Mouse (Mus musculus) G1E (cell line): ENCODE data around the gene Cask. TPM values are rescaled to one million over a fixed set of nuclear protein-coding genes. Genes with fewer than 3 reads are reported as not detected.

Experiments used
- ATAC-seq: 2 replicates; pipeline ENCODE4 v1.8.0; 2016; ENCODE audit warnings: mild to moderate bottlenecking; ENCODE audit not compliant: insufficient number of reproducible peaks, poor library complexity, low FRiP score, severe bottlenecking; ENCODE audit errors: extremely low read depth
- DNase-seq: peaks from one replicate; pipeline ENCODE4 v3.0.0; 2012; ENCODE audit warnings: low spot score
- H3K27me3 ChIP-seq: 2 replicates; pipeline ENCODE4 v1.6.1; 2012; ENCODE audit warnings: mild to moderate bottlenecking, low read length, inconsistent platforms; ENCODE audit not compliant: insufficient read depth
- H3K36me3 ChIP-seq: replicated peaks from 2 replicates; pipeline ENCODE3; 2012; ENCODE audit warnings: mild to moderate bottlenecking, inconsistent platforms
- H3K4me1 ChIP-seq: 2 replicates; pipeline ENCODE4 v1.6.1; 2012; ENCODE audit warnings: low read depth, low read length, inconsistent platforms, mixed read lengths; ENCODE audit not compliant: insufficient read depth
- H3K4me3 ChIP-seq: 2 replicates; pipeline ENCODE4 v1.5.1; 2012; ENCODE audit warnings: low read depth, mild to moderate bottlenecking, inconsistent platforms, low read length, moderate library complexity, mixed read lengths
- H3K9me3 ChIP-seq: replicated peaks from 2 replicates; pipeline ENCODE4 v1.6.1; 2012; ENCODE audit warnings: inconsistent platforms
- CTCF ChIP-seq: IDR thresholded peaks from 2 replicates; pipeline ENCODE4 v1.5.1; 2012; ENCODE audit warnings: low read depth, low read length, inconsistent platforms, mixed read lengths
- GATA1 ChIP-seq: IDR thresholded peaks from 2 replicates; pipeline ENCODE4 v1.6.1; 2012; ENCODE audit warnings: borderline replicate concordance, low read length, inconsistent platforms, mixed read lengths
- GATA2 ChIP-seq: IDR thresholded peaks from 2 replicates; pipeline ENCODE4 v1.6.1; 2012; ENCODE audit warnings: low read depth, low read length, inconsistent platforms, borderline replicate concordance
- POLR2AphosphoS5 ChIP-seq: IDR thresholded peaks from 2 replicates; pipeline ENCODE4 v1.6.1; 2012; ENCODE audit warnings: low read depth, low read length, inconsistent platforms; ENCODE audit not compliant: insufficient replicate concordance
- TAL1 ChIP-seq: conservative IDR thresholded peaks from 2 replicates; pipeline ENCODE4 v1.6.1; 2012; ENCODE audit warnings: low read depth, low read length, inconsistent platforms, mixed read lengths
- polyA plus RNA-seq: library from polyadenylated mRNA; stranded (reverse); fragments of >175 nt; gene quantifications from 2 replicates; pipeline ENCODE4 v1.2.3, GENCODE M21; 2012
- total RNA-seq, 2 experiments: library from RNA; stranded (forward) in 1 of 2; stranded (reverse) in 1 of 2; fragments of 200-1000 nt in 1 of 2; fragments of >200 nt in 1 of 2; fragmentation: Nextera tagmentation in 1 of 2; gene quantifications; 2 replicates each; pipeline ENCODE4 v1.2.3; 2014 to 2017

The Cask gene
- total and polyA plus RNA-seq, 3 experiments: 0.05 TPM; not detected in 2

- Histone ChIP-seq H3K27me3 (no peaks in the 10 kb centered on the region), H3K4me3 (no peak overlapping the region), H3K9me3 (no peaks in the 10 kb centered on the region), H3K36me3 (no peaks in the 10 kb centered on the region), H3K4me1 (peaks cover 2% of the 10 kb centered on the region; the same call in 1 of the 2 replicates)
- DNase-seq: no peak
- ATAC-seq: no peak
- TF ChIP-seq TAL1 (no peak), POLR2AphosphoS5 (no peak), GATA1 (no peak), GATA2 (no peak), CTCF (no peak)
Measured at GRCm38 (mm10) chrX:13691865-13692264, 159.3 kb downstream of the Cask start.

DNA sequence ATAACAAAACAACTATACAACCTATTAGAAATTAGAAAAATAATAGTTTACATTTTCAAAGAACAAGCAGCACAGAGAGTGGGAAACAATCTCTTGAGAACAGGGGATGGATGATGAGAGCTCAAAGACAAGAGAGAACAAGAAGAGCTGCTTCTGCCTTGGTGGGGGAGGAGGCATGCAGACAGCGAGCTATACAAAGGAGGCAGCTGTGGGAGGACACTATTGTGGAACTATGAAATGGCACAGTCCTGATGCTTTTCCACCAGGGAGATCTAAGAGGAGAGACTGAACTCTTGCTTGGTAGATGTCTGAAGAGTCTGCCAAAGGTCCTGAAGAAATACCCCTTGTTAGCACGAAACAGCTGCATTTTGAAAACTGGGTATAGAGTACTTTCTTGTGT is 162.8 kb downstream of the Cask start:
- DNase-seq (no peak), ATAC-seq (no peak)
- no peaks in the 10 kb centered on the region for H3K27me3 ChIP-seq
- H3K4me3 ChIP-seq: no peak overlapping the region
- no peak for TF ChIP-seq POLR2AphosphoS5
- no peak for TF ChIP-seq TAL1
- TF ChIP-seq GATA2: no peak
- no peak for TF ChIP-seq GATA1
- no peak for TF ChIP-seq CTCF
- H3K36me3 ChIP-seq: no peaks in the 10 kb centered on the region
- H3K4me1 ChIP-seq: peaks cover 2% of the 10 kb centered on the region; the same call in 1 of the 2 replicates
- no peaks in the 10 kb centered on the region for H3K9me3 ChIP-seq

GRCm38 (mm10) chrX:13686589-13686988 is 164.6 kb downstream of the Cask start:
- Histone ChIP-seq H3K27me3 (no peaks in the 10 kb centered on the region), H3K4me3 (no peak overlapping the region), H3K36me3 (no peaks in the 10 kb centered on the region), H3K9me3 (no peaks in the 10 kb centered on the region), H3K4me1 (peaks cover 2% of the 10 kb centered on the region; the same call in 1 of the 2 replicates)
- TF ChIP-seq TAL1 (no peak), POLR2AphosphoS5 (no peak), GATA1 (no peak), CTCF (no peak), GATA2 (no peak)
- DNase-seq (no peak), ATAC-seq (no peak)

- H3K4me1 ChIP-seq: no peaks in the 10 kb centered on the region; the same call in 1 of the 2 replicates
- H3K36me3 ChIP-seq: no peaks in the 10 kb centered on the region
- no peaks in the 10 kb centered on the region for H3K9me3 ChIP-seq
- no peak for TF ChIP-seq GATA2
- TF ChIP-seq POLR2AphosphoS5: no peak
- TF ChIP-seq TAL1: no peak
- no peak for TF ChIP-seq CTCF
- TF ChIP-seq GATA1: no peak
- no peaks in the 10 kb centered on the region for H3K27me3 ChIP-seq
- DNase-seq (no peak), ATAC-seq (no peak)
- no peak overlapping the region for H3K4me3 ChIP-seq
Measured at GRCm38 (mm10) chrX:13681748-13682147, 169.4 kb downstream of the Cask start.

- Histone ChIP-seq H3K27me3 (no peaks in the 10 kb centered on the region), H3K4me1 (peaks cover 12% of the 10 kb centered on the region), H3K4me3 (no peak overlapping the region), H3K36me3 (no peaks in the 10 kb centered on the region), H3K9me3 (no peaks in the 10 kb centered on the region)
- ATAC-seq (no peak), DNase-seq (no peak)
- TF ChIP-seq POLR2AphosphoS5 (no peak), GATA2 (no peak), CTCF (no peak), TAL1 (no peak)
Measured at GRCm38 (mm10) chrX:13673001-13673400, 178.2 kb downstream of the Cask start.

GRCm38 (mm10) chrX:13670342-13670741 is 180.8 kb downstream of the Cask start:
- ATAC-seq: no peak
- no peak for DNase-seq
- no peak for TF ChIP-seq GATA2
- no peak for TF ChIP-seq GATA1
- H3K36me3 ChIP-seq: no peaks in the 10 kb centered on the region
- no peak overlapping the region for H3K4me3 ChIP-seq
- H3K9me3 ChIP-seq: no peaks in the 10 kb centered on the region
- H3K27me3 ChIP-seq: no peaks in the 10 kb centered on the region
- peaks cover 17% of the 10 kb centered on the region for H3K4me1 ChIP-seq

DNA sequence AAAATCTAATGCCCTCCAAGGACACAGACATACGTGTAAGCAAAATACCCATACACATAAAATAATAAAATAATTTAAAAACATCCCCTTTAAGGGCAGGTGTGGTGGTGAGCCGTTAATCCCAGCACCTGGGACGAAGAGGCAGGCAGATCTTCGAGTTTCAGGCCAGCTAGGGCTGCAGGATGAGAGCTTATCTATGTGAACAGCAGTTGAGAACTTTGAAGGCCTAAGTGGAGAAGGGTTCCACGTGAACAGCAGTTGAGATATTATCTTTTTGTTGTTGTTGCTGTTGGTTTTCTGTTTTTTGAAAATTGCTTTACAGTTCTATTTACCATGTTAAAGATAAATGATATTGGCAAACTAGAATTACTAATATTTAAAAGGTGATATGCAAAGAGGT is 182.3 kb downstream of the Cask start:
- DNase-seq (no peak), ATAC-seq (peak; percentile 95)
- H3K9me3 ChIP-seq: no peaks in the 10 kb centered on the region
- no peak overlapping the region for H3K4me3 ChIP-seq
- TF ChIP-seq CTCF (no peak), TAL1 (peak; percentile 70)
- H3K27me3 ChIP-seq: no peaks in the 10 kb centered on the region
- H3K36me3 ChIP-seq: no peaks in the 10 kb centered on the region
- H3K4me1 ChIP-seq: peaks cover 17% of the 10 kb centered on the region
